ENCODE assay signal across 8 mouse cellular contexts in the genomic region with DNA sequence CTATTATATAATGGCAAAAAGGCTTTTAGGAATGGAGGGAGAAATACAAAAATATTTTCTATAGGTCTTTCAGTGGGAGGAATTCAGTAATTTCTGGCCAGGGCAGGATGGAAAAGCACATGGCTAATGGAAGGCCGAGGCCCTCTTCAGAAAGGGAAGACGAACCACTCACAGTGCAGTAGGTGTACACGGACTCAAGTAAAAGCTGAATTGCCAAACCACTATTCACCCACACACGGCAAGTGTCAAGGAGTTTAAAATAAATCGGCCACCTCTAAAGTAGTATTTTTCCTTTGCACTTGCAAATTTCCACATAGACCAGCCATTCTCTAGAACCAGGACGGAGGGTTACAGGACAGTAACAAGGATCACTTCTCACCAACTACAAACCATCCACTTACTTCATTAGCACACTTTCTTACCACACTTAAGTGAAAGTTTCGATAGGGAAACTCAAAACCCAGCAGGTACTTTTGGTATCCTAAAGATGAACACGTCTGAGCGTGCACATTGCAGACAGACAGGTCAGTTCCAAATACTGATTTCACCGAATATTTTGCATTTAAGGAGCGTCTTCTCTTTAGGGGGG. TPM values are rescaled to one million over a fixed set of nuclear protein-coding genes. Genes with fewer than 3 reads are reported as not detected.
DNase-seq lines count a peak whose midpoint lies in the region; ATAC-seq lines count a peak whose summit lies in the region.

No protein-coding gene starts in this region.

- WGBS in forebrain, embryonic 10.5 days, result 36% methylated on average over 11 of the region's 11 CpGs
- 8% methylated on average over 11 of the region's 11 CpGs for whole genome bisulfite sequencing in limb, embryonic 15.5 days
- WGBS in stomach, embryonic 14.5 days, result 12% methylated on average over 11 of the region's 11 CpGs

- peak; percentile 41 for DNase-seq in 3T3-L1 (ENCODE audit: low read depth, low spot score)
- DNase-seq in forebrain, embryonic 10.5 days (ENCODE audit: extremely low spot score, low spot score), result peak; percentile 21
- no peak for DNase-seq in retina, embryonic 14.5 days (ENCODE audit: low spot score)
- no peak for DNase-seq in cerebellum, postnatal 36 days
- DNase-seq in testis, postnatal 10 days (ENCODE audit: low spot score), result no peak

- peaks cover 21% of the 10 kb centered on the region for H3K4me1 ChIP-seq in forebrain, embryonic 10.5 days
- peaks cover 18% of the 10 kb centered on the region for H3K4me1 ChIP-seq in limb, embryonic 15.5 days
- 0 out of 2 replicates have a peak, but pooled peaks cover 9% of the 10 kb centered on the region for H3K4me1 ChIP-seq in stomach, embryonic 14.5 days (ENCODE audit: control insufficient read depth, insufficient read depth, low read length)

- H3K27ac ChIP-seq in forebrain, embryonic 10.5 days, result peak overlapping the region; percentile 100
- H3K27ac ChIP-seq in limb, embryonic 15.5 days, result peak overlapping the region; percentile 97
- H3K27ac ChIP-seq in stomach, embryonic 14.5 days (ENCODE audit: low read length), result peak overlapping the region; percentile 99; the same call in 1 of the 2 replicates

- peak overlapping the region; percentile 99 for H3K4me3 ChIP-seq in forebrain, embryonic 10.5 days
- H3K4me3 ChIP-seq in limb, embryonic 15.5 days, result peak overlapping the region; percentile 93
- peak overlapping the region; percentile 100 for H3K4me3 ChIP-seq in stomach, embryonic 14.5 days (ENCODE audit: low read depth, low read length)

- peaks cover 16% of the 10 kb centered on the region for H3K9me3 ChIP-seq in forebrain, embryonic 10.5 days
- H3K9me3 ChIP-seq in limb, embryonic 15.5 days, result no peaks in the 10 kb centered on the region
- no peaks in the 10 kb centered on the region for H3K9me3 ChIP-seq in stomach, embryonic 14.5 days (ENCODE audit: control insufficient read depth, low read depth, low read length)

- H3K27me3 ChIP-seq in forebrain, embryonic 10.5 days (ENCODE audit: poor library complexity, severe bottlenecking), result no peaks in the 10 kb centered on the region
- H3K27me3 ChIP-seq in limb, embryonic 15.5 days, result no peaks in the 10 kb centered on the region
- H3K27me3 ChIP-seq in stomach, embryonic 14.5 days (ENCODE audit: control insufficient read depth, insufficient read depth, low read length), result no peaks in the 10 kb centered on the region

- ATAC-seq in CD4-positive, CD25-positive, alpha-beta regulatory T cell, adult 4 months, result peak; percentile 24
- ATAC-seq in limb, embryonic 15.5 days (ENCODE audit: insufficient number of reproducible peaks, low FRiP score, low TSS enrichment, low read depth), result no peak
- ATAC-seq in stomach, embryonic 14.5 days (ENCODE audit: insufficient number of reproducible peaks, insufficient read depth, low FRiP score, low read depth), result no peak

- H3K9ac ChIP-seq in limb, embryonic 15.5 days, result peak overlapping the region; percentile 99
- H3K9ac ChIP-seq in stomach, embryonic 14.5 days (replicated peaks; ENCODE audit: low read depth, low read length), result peak overlapping the region; percentile 100

- H3K4me2 ChIP-seq in limb, embryonic 15.5 days, result peak overlapping the region; percentile 57
- peak overlapping the region; percentile 89 for H3K4me2 ChIP-seq in stomach, embryonic 14.5 days (replicated peaks; ENCODE audit: low read depth, low read length)

- peaks cover 45% of the 10 kb centered on the region for H3K36me3 ChIP-seq in forebrain, embryonic 10.5 days (replicated peaks)
- peaks cover 8% of the 10 kb centered on the region; the same call in 1 of the 2 replicates for H3K36me3 ChIP-seq in limb, embryonic 15.5 days
- H3K36me3 ChIP-seq in stomach, embryonic 14.5 days (ENCODE audit: control insufficient read depth, insufficient read depth, low read length), result no peaks in the 10 kb centered on the region; the same call in 1 of the 2 replicates

RNA-seq across cellular contexts. Expression of a gene that starts 1.2 kb away (rescaled TPM):
- 10 to 100 TPM; 23.1 to 39.0 TPM for polyA plus RNA-seq in CD4-positive, CD25-positive, alpha-beta regulatory T cell, adult 4 months (2017; shearing (Covaris generic))
- 88.7 and 98.5 TPM in 2 replicates for polyA plus RNA-seq in forebrain, embryonic 10.5 days (2016; fragmentation: Nextera tagmentation; extraction: Ambion mirVana)
- polyA plus RNA-seq in limb, embryonic 15.5 days (2015; fragmentation: Nextera tagmentation; extraction: Ambion mirVana), result 47.8 and 55.3 TPM in 2 replicates
- 74.6 and 75.1 TPM in 2 replicates for polyA plus RNA-seq in stomach, embryonic 14.5 days (2014; fragmentation: Nextera tagmentation; extraction: Ambion mirVana)

RNA-seq across cellular contexts. Expression of a gene that starts 59.4 kb away (rescaled TPM):
- polyA plus RNA-seq in CD4-positive, CD25-positive, alpha-beta regulatory T cell, adult 4 months (2017; shearing (Covaris generic)), result not detected
- not detected in 2 replicates for polyA plus RNA-seq in forebrain, embryonic 10.5 days (2016; fragmentation: Nextera tagmentation; extraction: Ambion mirVana)
- not detected in 2 replicates for polyA plus RNA-seq in limb, embryonic 15.5 days (2015; fragmentation: Nextera tagmentation; extraction: Ambion mirVana)
- polyA plus RNA-seq in stomach, embryonic 14.5 days (2014; fragmentation: Nextera tagmentation; extraction: Ambion mirVana), result not detected in 2 replicates

Comparison
In these comparisons a context has a peak if more than half of its experiments do, and no peak if none do; other contexts are left out.
1. DNase-seq: peak in 3T3-L1 (single experiment) and forebrain, embryonic 10.5 days (single experiment); none in retina, embryonic 14.5 days (single experiment), cerebellum, postnatal 36 days (0 of 2) and testis, postnatal 10 days (single experiment).
2. Peak in every context shown above with its lines, with median percentiles within 50 percentile points of each other: H3K27ac ChIP-seq and H3K4me3 ChIP-seq.